Mouse (Mus musculus): ENCODE results near the gene Tenm2.

DNA sequence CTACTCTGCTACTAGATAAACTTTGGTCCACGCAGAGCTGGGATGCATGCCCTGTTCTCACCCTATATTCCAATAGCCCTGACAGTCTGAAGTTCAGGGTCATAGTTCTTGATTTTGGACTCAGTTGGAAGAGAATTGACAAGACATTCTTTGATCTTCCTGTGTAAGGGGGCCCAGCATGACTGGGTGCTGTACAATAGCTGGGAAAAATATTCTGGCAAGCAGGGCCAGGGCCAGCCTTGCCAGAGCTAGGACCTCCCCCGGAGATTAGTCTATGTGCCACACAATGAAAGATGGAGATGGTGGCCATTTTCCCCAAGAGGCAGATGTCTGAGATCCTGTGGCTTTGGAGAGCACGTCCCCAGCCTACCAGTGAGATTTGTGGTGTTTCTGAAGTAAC lies 1021.2 kb downstream of the Tenm2 start:
- TF ChIP-seq CTCF (IDR thresholded peaks at IDR 0.05), result no peak
- no peak for TF ChIP-seq EP300 (IDR thresholded peaks at IDR 0.05)

All from lung, postnatal 0 days (tissue).